Mouse (Mus musculus) effector memory CD4-positive, alpha-beta T cell, adult 5 months (primary cell): ENCODE measurements around the gene Zfp385a. TPM values are rescaled to one million over a fixed set of nuclear protein-coding genes. Genes with fewer than 3 reads are reported as not detected.

Source experiments
- polyA plus RNA-seq: library from polyadenylated mRNA; unstranded; fragments of 100-300 nt; shearing (Covaris generic); gene quantifications from one replicate; pipeline ENCODE4 v1.2.1, GENCODE M21; 2017

The Zfp385a gene
- polyA plus RNA-seq = not detected

DNA sequence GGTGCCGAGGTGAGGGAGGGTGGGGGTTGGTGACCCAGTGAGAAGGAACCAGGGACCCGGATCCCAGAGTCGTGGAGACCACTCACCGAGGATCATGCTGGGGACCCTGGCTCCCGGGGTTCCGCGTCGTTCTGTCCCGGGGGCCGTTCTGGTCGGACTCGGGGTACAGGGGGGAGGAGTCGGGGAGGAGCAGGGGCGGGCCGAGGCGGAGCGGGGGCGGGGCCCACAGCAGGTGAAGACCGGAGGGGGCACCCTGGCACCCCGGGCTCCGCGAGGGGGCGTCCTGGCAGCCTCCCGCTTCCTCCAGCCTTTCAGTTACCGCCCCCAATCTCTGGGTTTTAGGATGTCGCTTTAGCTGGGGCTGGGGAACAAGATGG is at the start of gene Zfp385a:
Gene Zfp385a, minus strand, starts transcription at position 133 of the 377 bp plus-strand sequence.

GRCm38 (mm10) chr15:103366376-103367149 is 26.7 kb upstream of the Zfp385a start, which contains the start of gene Itga5:
Itga5 (minus strand) TSS chr15:103366763.

DNA sequence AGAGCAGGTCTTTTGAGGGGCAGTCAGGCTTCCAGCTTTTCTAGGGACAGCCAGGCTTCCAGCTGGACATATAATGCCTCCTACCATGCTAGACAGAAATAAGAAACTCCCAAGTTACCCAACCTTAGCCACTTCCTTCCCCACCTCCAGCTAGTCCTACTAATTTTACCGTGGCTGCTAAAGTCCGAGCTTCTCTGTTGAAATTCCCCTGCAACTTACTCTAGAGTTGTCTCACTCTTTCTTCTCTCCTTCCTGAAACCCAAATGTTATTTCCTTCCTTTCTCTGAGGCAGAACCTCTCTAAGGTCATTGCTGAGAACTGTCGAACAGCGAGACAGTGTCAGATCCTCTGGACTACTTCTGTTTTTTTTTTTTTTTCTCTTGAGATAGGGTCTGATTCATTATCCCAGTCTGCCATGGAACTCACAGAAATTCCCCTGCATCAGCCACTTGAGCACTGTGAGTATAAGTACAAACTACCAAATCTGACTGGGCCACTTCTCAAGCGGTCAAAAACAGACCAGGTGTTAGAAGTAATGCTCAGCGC is 29.5 kb downstream of the Zfp385a start, which contains the start of gene Gpr84:
Gene Gpr84, minus strand, starts transcription at position 248 of the 546 bp plus-strand sequence.

DNA sequence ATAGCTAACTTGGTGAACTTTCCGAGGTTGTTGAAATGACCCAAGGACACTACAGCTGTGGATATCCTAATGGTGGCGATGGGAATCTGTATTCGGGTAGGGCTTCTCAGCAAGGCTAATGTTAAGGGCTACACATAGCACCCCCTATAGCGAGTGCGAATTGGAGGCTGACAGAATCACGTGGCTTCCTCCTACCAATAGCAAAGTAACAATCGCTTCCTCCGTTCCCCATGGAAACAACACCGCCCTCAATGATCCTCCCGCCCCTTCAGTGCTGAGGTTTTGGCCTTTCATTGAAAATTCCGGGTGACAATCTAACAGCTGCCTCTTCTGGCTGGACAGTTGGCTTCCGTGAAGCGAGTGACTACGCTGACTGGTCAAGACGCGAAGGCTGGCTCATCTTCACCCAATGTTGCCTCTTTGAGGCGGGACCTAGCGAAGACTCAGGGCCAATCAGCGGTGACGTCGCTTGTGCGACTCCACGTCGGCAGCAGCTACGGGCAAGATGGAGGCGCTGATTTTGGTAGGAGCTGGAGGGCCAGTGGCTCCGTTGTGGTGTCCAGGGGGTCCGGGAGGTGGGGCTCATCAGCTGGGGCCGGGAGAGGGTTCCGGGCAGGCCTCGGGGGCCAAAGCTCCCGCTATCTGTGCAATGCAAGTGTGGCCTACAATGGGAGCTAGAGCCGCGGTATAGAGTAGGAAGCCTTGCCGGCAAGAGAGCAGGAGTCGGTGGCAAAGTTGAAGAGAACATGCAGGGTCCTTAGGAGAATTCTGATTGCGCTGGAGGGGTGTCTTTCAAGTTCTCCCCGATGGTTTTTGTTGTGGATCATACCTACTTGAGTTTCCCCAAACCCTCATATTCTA is 67.2 kb downstream of the Zfp385a start, which contains the start of gene Copz1:
Gene Copz1, plus strand, starts transcription at position 296 of the 861 bp plus-strand sequence.

Other genes with a start within 250 kb of the Zfp385a start
- gene Smug1, start 173.0 kb downstream of the Zfp385a start, polyA plus RNA-seq = 4.2 TPM
- gene Cbx5, start 100.3 kb downstream of the Zfp385a start, polyA plus RNA-seq = 10.5 TPM
- 150 TPM for gene Hnrnpa1, start 99.7 kb downstream of the Zfp385a start, polyA plus RNA-seq
- gene Nfe2, start 81.7 kb downstream of the Zfp385a start, polyA plus RNA-seq = 0.70 TPM
- gene Copz1, start 67.4 kb downstream of the Zfp385a start, polyA plus RNA-seq = 118 TPM
- gene Gpr84, start 29.5 kb downstream of the Zfp385a start, polyA plus RNA-seq = not detected
- gene Itga5, start 26.7 kb upstream of the Zfp385a start, polyA plus RNA-seq = not detected
- not detected for gene Gtsf1, start 90.4 kb upstream of the Zfp385a start, polyA plus RNA-seq
- gene Gtsf2, start 108.4 kb upstream of the Zfp385a start, polyA plus RNA-seq = not detected
- gene Nckap1l, start 113.7 kb upstream of the Zfp385a start, polyA plus RNA-seq = 109 TPM
- gene Pde1b, start 162.9 kb upstream of the Zfp385a start, polyA plus RNA-seq = 6.3 TPM
- gene Ppp1r1a, start 197.9 kb upstream of the Zfp385a start, polyA plus RNA-seq = not detected
- gene Glycam1, start 225.0 kb upstream of the Zfp385a start, polyA plus RNA-seq = not detected